Mouse (Mus musculus) megakaryocyte, embryonic 14.5 days (primary cell): ENCODE measurements around the gene Rps16. TPM values are rescaled to one million over a fixed set of nuclear protein-coding genes. Genes with fewer than 3 reads are reported as not detected.

Experiments
- H3K27me3 ChIP-seq: replicated peaks from 2 replicates; pipeline ENCODE3; 2012; ENCODE audit warnings: inconsistent platforms
- H3K36me3 ChIP-seq: replicated peaks from 2 replicates; pipeline ENCODE3; 2012; ENCODE audit warnings: low read length, inconsistent platforms, mixed read lengths
- H3K4me1 ChIP-seq: 2 replicates; pipeline ENCODE4 v1.6.1; 2012; ENCODE audit warnings: inconsistent platforms
- H3K4me3 ChIP-seq: replicated peaks from 2 replicates; pipeline ENCODE3; 2012; ENCODE audit warnings: moderate library complexity, mild to moderate bottlenecking, inconsistent platforms
- H3K9me3 ChIP-seq: 2 replicates; pipeline ENCODE4 v1.6.1; 2012; ENCODE audit warnings: inconsistent platforms
- FLI1 ChIP-seq: IDR thresholded peaks from 2 replicates; pipeline ENCODE4 v1.6.1; 2012; ENCODE audit warnings: low read length, inconsistent platforms, mixed read lengths
- GATA1 ChIP-seq: IDR thresholded peaks from 3 replicates; pipeline ENCODE4 v1.6.1; 2012; ENCODE audit warnings: mixed read lengths, low read length, inconsistent platforms, borderline replicate concordance
- polyA plus RNA-seq: library from polyadenylated mRNA; stranded (reverse); fragments of >175 nt; gene quantifications from 2 replicates; pipeline ENCODE4 v1.2.3, GENCODE M21; 2012; ENCODE audit warnings: low replicate concordance; ENCODE audit not compliant: insufficient read depth

Gene Rps16
- polyA plus RNA-seq, 1 experiment = 2,789 TPM

DNA sequence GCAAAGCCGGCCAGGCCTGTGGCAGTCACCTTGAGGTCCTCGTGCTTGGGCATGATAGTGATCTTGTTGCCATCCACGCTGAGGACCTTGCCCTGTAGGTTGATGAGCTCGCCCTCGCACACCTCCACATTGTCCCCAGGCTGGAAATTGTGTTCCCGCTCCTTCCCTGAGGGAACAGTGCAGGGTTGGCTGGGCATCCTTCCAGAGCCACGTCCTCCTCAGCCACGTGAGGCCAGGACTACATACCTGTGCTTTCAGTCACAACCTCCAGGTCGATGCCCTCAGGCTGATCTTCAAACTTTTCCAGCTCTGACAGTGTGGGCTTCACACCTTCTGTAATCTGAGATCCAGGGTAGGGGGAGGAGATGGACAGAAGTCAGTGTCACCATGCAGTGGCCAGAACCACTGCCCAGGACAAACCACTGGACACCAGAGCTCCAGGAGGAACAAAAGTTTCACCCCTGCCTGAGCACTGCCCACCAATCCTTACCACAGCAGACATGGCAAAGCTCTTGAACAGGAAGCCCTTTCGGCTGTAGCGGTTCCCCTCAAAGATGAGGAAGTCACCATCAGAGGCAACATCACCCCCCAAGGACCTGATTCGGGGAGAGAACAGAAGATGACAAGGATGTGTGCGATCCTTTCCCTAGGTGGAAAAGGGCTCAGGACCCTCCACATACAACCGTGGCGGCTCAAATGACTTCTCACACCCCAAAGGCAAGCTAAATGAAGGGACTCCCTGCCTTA lies 28.3 kb upstream of the Rps16 start:
- Histone ChIP-seq H3K4me1 (peaks cover 37% of the 10 kb centered on the region), H3K36me3 (peaks cover 100% of the 10 kb centered on the region)
- TF ChIP-seq FLI1 (no peak), GATA1 (no peak)

DNA sequence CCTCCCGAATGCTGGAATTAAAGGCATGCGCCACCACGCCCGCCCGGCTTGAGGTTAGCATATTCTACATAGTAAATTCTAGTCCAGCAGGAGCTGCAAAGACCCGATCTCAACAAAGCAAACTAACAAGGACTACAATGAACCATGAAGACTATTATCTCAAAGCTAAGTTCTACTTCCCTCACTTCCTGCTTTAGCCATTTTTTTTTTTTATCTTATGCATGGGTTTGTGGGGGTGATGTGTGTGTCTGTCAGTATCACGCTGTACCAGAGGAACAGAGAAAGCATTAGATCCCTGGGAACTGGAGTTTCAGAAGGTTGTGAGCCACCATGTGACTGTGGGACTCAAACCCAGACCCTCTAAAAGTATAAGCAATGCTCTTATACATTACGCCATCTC lies 25.2 kb upstream of the Rps16 start:
- TF ChIP-seq FLI1 (no peak), GATA1 (no peak)
- peaks cover 98% of the 10 kb centered on the region for H3K36me3 ChIP-seq

More for the DNA sequence above, 28.3 kb upstream of the Rps16 start:
- no peaks in the 10 kb centered on the region for H3K9me3 ChIP-seq
- H3K27me3 ChIP-seq = no peaks in the 10 kb centered on the region
- H3K4me3 ChIP-seq = no peak overlapping the region

DNA sequence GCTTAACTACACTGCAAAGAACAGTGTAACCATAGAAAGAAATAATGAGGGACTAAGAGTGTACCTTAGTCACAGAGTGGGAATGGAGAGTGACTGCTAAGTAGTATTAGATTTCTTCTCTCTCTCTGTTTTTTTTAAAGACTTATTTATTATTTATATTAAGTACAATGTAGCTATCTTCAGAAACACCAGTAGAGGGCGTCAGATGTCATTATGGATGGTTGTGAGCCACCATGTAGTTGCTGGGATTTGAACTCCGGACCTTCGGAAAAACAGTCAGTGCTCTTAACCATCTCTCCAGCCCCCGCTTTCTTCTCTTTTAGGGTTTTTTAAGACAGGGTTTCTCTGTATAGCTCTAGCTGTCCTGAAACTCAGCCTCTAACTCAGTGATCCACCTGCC lies 24.0 kb upstream of the Rps16 start:
- TF ChIP-seq FLI1 = no peak
- TF ChIP-seq GATA1 = no peak
- Histone ChIP-seq H3K4me1 (peaks cover 39% of the 10 kb centered on the region), H3K4me3 (no peak overlapping the region), H3K36me3 (peaks cover 98% of the 10 kb centered on the region), H3K9me3 (no peaks in the 10 kb centered on the region), H3K27me3 (no peaks in the 10 kb centered on the region)

More for the DNA sequence above, 25.2 kb upstream of the Rps16 start:
- H3K4me3 ChIP-seq = peak overlapping the region; percentile 26
- no peaks in the 10 kb centered on the region for H3K9me3 ChIP-seq
- H3K4me1 ChIP-seq = peaks cover 39% of the 10 kb centered on the region
- H3K27me3 ChIP-seq = no peaks in the 10 kb centered on the region

DNA sequence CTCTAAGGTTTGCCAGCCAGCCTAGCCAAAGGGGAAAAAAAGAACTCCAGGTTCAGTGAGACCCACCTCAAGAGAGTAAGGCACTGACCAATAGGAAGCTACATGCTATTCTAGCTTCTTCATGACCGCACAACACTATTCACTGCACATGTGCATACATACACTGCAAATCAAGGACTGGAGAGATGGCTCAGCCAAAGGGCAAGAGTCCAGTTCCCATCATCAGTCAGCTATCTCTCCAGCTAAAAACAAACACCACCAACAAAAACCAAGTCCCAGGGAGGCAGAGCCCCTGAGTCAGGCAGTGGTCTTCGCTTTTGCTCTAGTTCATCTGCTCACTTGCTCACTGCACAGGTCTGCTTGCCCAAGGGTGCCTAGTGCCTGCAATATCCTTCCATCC lies 22.2 kb upstream of the Rps16 start:
- Histone ChIP-seq H3K9me3 (no peaks in the 10 kb centered on the region), H3K4me1 (peaks cover 25% of the 10 kb centered on the region), H3K27me3 (no peaks in the 10 kb centered on the region), H3K4me3 (no peak overlapping the region), H3K36me3 (peaks cover 92% of the 10 kb centered on the region)
- TF ChIP-seq GATA1 (no peak), FLI1 (no peak)

DNA sequence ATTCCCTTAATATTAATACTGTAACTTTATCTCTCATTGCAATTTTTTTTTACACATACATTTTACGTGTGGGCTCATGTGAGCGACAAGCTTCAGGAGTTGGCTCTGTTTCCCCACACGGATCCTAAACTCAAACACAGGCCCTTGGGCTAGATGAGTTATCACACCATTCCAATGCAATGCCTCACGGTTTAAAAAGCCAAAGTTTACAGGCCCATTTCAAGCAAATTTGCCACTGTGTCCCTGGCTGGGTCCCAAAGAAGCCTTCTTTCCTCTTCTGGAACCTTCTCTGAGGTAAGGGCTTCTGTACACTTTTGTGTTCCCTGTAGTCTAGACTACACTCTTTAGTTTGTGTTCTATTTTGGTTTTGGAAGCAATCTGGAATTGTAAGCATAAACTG lies 15.9 kb upstream of the Rps16 start:
- H3K36me3 ChIP-seq = peaks cover 57% of the 10 kb centered on the region
- TF ChIP-seq FLI1 (no peak), GATA1 (no peak)
- H3K4me1 ChIP-seq = peaks cover 44% of the 10 kb centered on the region
- H3K4me3 ChIP-seq = no peak overlapping the region
- no peaks in the 10 kb centered on the region for H3K9me3 ChIP-seq
- no peaks in the 10 kb centered on the region for H3K27me3 ChIP-seq

DNA sequence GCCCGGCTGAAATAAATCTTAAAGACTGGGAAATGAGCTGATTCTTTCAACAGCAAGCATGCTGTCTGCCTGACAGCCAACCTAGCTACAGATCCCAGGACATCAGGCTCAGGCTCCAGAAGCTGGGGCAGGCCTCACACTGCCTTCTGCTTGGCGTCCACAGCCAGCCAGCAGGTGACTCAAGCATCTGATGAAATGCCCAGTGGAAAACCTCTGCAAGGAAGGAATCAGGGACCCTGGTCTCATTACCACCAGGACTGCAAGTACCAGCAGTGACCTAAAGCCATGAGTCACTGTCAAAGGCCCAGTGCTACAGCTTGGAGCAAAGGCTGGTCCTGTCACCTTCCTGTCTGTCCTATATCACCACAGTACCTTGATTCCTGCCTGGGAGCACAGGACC lies 15.0 kb upstream of the Rps16 start:
- no peaks in the 10 kb centered on the region for H3K9me3 ChIP-seq
- peaks cover 48% of the 10 kb centered on the region for H3K36me3 ChIP-seq
- no peaks in the 10 kb centered on the region for H3K27me3 ChIP-seq
- H3K4me3 ChIP-seq = peak overlapping the region; percentile 19
- H3K4me1 ChIP-seq = peaks cover 46% of the 10 kb centered on the region
- TF ChIP-seq FLI1 (no peak), GATA1 (no peak)

DNA sequence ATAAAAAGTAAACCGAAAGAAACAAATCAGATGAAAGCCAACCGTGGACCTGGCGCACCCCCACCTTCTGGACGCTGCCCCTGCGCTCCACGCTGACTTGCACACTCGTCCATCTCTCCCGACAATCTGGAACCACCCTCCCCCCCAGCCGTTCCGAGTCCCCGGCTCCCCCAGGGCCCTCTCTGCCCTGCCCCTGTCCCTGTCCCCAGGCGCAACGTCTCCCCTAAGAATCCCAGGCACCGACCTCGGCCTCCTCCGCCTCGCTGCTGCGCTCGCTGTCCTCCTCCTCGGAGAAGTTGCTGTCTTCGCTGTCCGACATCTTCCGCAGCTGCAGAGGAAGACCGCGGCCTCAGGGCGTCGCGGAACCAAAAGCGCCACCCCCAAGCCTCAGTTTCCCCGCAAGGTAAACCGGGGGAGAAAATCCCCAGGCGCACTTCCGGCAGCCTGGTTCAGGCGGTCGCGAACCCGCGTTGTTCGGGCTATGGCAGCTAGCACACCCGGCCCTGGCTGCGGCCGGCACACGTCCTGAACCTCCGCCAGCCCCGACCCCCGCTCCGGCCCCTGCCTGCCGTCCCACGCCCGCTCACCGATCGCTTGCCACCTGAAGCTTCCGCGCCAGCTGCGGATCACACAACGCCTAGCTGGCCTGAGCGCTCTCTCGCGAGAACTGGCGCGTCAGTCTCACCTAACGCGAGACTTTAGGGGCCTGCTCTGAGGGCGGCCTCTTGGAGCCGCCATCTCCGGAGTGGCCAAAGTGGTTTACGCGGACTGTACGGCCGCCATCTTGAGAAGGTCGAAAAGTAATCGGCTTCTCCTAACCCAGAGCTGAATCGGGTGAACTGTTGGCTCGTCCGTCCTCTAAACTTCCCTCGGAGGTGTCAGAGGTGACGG lies 12.1 kb upstream of the Rps16 start, which contains the start of gene Supt5:
TSS of gene Supt5 (minus strand) at position 639 of the 891 bp plus-strand sequence.
- Histone ChIP-seq H3K36me3 (peaks cover 25% of the 10 kb centered on the region), H3K27me3 (no peaks in the 10 kb centered on the region), H3K4me3 (peak within 1 kb of the TSS; percentile 99), H3K4me1 (peaks cover 70% of the 10 kb centered on the region), H3K9me3 (no peaks in the 10 kb centered on the region)
- TF ChIP-seq GATA1 = no peak
- TF ChIP-seq FLI1 = no peak

DNA sequence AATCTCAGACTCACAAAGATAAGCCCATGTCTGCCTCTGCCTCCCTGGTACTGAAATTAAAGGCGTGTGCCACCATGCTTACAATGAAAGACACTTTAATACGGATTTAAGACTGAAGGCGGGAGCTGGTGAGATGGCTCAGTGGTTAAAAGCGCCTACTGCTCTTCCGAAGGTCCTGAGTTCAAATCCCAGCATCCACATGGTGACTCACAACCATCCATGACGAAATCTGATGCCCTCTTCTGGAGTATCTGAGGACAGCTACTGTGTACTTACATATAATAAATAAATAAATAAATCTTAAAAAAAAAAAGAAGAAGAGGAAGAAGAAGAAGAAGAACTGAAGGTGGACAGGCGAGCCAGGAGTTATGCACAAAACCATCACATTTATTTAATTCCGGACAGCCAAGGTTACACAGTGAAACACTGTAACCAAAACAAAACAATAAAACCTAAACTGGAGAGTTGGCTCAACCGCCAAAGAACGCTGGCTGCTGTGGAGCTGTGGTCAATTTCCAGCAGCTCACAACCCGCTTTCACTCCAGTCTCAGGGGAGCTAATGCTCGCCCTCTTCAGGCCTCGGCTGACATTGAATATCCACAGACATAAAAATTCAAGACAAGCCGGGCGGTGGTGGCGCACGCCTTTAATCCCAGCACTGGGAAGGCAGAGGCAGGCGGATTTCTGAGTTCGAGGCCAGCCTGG lies 11.1 kb upstream of the Rps16 start:
- Histone ChIP-seq H3K27me3 (no peaks in the 10 kb centered on the region), H3K9me3 (no peaks in the 10 kb centered on the region), H3K4me3 (peak overlapping the region; percentile 99), H3K4me1 (peaks cover 75% of the 10 kb centered on the region), H3K36me3 (peaks cover 19% of the 10 kb centered on the region)
- TF ChIP-seq FLI1 = no peak

DNA sequence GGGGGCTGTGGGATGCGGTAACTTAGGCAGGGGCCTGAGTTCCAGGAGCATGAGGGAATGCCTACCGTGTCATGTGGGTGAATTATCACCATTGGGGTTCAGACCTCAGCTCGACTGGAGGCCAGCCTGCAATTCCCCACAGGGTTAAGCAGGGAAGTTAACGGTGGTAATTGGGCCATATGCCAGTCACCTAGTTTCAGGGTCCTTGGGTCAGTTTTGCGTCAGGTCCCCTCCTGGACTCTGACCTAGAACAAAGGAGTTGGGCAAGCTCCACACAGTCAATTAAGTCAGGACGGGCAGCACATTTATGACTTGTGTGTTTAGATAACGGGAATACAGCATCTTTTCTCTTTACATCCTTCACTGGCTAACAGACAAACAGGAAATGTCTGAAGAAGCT lies 9.1 kb upstream of the Rps16 start:
- TF ChIP-seq GATA1 = no peak
- TF ChIP-seq FLI1 = no peak
- Histone ChIP-seq H3K36me3 (peaks cover 3% of the 10 kb centered on the region), H3K4me3 (no peak overlapping the region), H3K9me3 (no peaks in the 10 kb centered on the region), H3K4me1 (peaks cover 61% of the 10 kb centered on the region), H3K27me3 (no peaks in the 10 kb centered on the region)
